Mouse (Mus musculus): ENCODE results near the gene Sfr1. TPM values are rescaled to one million over a fixed set of nuclear protein-coding genes. Genes with fewer than 3 reads are reported as not detected.

Sfr1 gene
- polyA plus RNA-seq, 1 experiment from 2014 or later = 145 TPM

DNA sequence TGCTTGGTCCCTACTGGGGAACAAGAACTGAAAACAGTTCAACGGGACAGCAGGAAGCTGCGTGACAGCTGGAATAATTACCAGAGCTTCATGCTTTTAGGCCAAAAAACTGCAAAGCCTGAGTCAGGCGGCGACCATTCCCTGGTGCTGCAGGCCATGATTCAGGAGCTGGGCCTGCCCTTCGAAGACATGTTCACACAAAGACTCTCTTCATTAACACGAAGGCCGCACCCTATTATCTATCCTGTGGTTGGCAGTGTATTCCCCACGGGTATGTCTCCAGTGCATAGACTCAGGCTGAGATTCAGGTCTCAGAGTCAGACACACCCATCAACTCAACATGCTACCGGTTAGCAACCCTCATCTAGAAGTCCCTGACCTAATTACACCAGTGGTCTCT lies 33.2 kb upstream of the Sfr1 start:
- Histone ChIP-seq H3K4me2 (replicated peaks; ENCODE audit: low read depth) (no peak overlapping the region), H3K36me3 (ENCODE audit: control insufficient read depth, insufficient read depth) (no peaks in the 10 kb centered on the region), H3K4me3 (ENCODE audit: low read depth, low read length) (no peak overlapping the region), H3K4me1 (replicated peaks; ENCODE audit: control insufficient read depth, insufficient read depth, low read length) (no peaks in the 10 kb centered on the region), H3K9me3 (ENCODE audit: control insufficient read depth) (no peaks in the 10 kb centered on the region), H3K9ac (ENCODE audit: low read depth, low read length) (no peak overlapping the region), H3K27ac (ENCODE audit: low read depth, low read length) (no peak overlapping the region), H3K27me3 (replicated peaks; ENCODE audit: control insufficient read depth, insufficient read depth, low read length) (no peaks in the 10 kb centered on the region)
- 70% methylated on average over 9 of the region's 9 CpGs for WGBS
- no peak for ATAC-seq
- TF ChIP-seq CTCF (IDR thresholded peaks at IDR 0.05; ENCODE audit: low read depth) = no peak

DNA sequence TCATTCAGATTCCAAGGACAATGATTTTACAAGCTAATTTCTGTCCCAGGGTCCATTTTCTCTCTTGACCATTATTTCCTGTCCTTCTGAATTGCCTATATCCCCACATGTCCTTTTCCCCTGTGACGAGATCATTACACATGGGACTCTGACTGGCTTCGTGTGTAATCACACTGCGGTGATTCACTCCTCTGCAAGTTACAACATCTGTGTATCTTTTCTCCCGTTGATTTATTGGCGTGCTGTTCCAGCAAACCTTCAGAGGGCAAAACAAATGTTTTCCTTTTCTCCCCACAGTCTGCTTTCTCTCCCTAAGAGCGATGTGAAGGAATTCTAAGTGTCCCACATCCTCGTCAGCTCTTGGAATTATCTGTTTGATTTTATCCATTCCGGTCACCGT lies 31.7 kb upstream of the Sfr1 start:
- Histone ChIP-seq H3K27ac (ENCODE audit: low read depth, low read length) (no peak overlapping the region), H3K27me3 (replicated peaks; ENCODE audit: control insufficient read depth, insufficient read depth, low read length) (no peaks in the 10 kb centered on the region), H3K36me3 (ENCODE audit: control insufficient read depth, insufficient read depth) (no peaks in the 10 kb centered on the region), H3K4me2 (replicated peaks; ENCODE audit: low read depth) (no peak overlapping the region), H3K9me3 (ENCODE audit: control insufficient read depth) (no peaks in the 10 kb centered on the region), H3K4me1 (replicated peaks; ENCODE audit: control insufficient read depth, insufficient read depth, low read length) (no peaks in the 10 kb centered on the region), H3K4me3 (ENCODE audit: low read depth, low read length) (no peak overlapping the region), H3K9ac (ENCODE audit: low read depth, low read length) (no peak overlapping the region)
- WGBS = 27% methylated on average over 9 of the region's 9 CpGs
- peak; percentile 65; the same call in 1 of the 2 replicates for ATAC-seq
- TF ChIP-seq CTCF (IDR thresholded peaks at IDR 0.05; ENCODE audit: low read depth) = no peak

DNA sequence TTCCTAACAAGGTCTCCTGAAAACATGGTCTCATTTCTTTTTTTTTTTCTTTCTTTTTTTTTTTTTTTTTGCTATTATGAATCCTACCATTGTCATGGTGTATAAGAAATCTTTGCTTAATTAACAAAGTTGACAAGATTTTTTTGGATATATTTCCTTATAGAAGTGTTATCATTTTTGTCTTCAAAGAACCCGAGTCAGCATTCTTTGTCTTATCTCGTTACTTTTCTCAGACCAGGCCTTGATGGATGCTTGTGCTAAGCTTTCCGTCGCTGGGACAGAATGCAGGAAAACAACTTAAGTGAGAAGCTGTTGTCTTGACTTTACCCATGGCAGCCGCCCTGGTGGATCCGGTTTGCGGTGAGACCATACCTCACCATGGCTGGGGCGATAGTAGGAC lies 31.0 kb upstream of the Sfr1 start:
- no peak for ATAC-seq
- H3K4me1 ChIP-seq (replicated peaks; ENCODE audit: control insufficient read depth, insufficient read depth, low read length) = no peaks in the 10 kb centered on the region
- H3K27me3 ChIP-seq (replicated peaks; ENCODE audit: control insufficient read depth, insufficient read depth, low read length) = no peaks in the 10 kb centered on the region
- no peak overlapping the region for H3K27ac ChIP-seq (ENCODE audit: low read depth, low read length)
- H3K9ac ChIP-seq (ENCODE audit: low read depth, low read length) = no peak overlapping the region
- no peaks in the 10 kb centered on the region for H3K36me3 ChIP-seq (ENCODE audit: control insufficient read depth, insufficient read depth)
- TF ChIP-seq CTCF (IDR thresholded peaks at IDR 0.05; ENCODE audit: low read depth) = no peak
- H3K9me3 ChIP-seq (ENCODE audit: control insufficient read depth) = no peaks in the 10 kb centered on the region
- H3K4me2 ChIP-seq (replicated peaks; ENCODE audit: low read depth) = no peak overlapping the region
- no peak overlapping the region for H3K4me3 ChIP-seq (ENCODE audit: low read depth, low read length)
- WGBS = 84% methylated on average over 8 of the region's 8 CpGs

DNA sequence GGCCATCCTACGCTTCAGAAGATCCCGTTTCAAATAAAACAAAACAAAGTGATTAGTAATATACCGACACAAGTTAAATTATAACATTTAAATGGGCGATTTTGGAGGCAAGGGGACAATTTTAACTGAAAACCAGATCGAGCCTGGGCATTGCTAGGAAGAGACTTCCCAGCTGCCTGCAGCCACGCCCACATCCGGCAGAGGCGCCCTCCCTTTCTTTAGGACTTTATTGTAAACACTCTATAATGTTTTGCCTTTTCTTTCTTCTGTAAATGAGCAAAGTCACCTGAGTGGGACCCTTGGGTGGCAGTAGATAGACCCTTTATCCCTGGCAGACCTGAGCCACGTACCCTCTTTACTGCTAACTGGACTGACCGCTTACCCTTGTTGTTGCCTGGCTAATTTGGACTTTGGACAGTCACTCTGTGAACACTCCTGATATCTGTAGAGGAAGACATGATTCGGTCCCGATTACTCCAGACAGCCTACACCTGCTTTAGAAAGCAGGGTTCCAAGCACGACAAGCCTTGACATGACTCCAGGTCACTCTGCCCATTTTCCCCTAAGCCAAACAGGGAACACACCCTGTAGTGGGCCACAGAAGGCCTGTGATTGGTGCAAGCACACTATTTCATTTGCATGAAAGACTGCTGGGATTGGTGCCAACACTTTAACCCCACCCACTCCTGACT lies 26.3 kb upstream of the Sfr1 start:
- no peaks in the 10 kb centered on the region for H3K9me3 ChIP-seq (ENCODE audit: control insufficient read depth)
- no peak overlapping the region for H3K9ac ChIP-seq (ENCODE audit: low read depth, low read length)
- no peaks in the 10 kb centered on the region for H3K36me3 ChIP-seq (ENCODE audit: control insufficient read depth, insufficient read depth)
- H3K27ac ChIP-seq (ENCODE audit: low read depth, low read length) = peak overlapping the region; percentile 1; the same call in 1 of the 2 replicates
- ATAC-seq = peak; percentile 89
- TF ChIP-seq CTCF (IDR thresholded peaks at IDR 0.05; ENCODE audit: low read depth) = peak; percentile 47
- WGBS = 39% methylated on average over 13 of the region's 13 CpGs
- peak overlapping the region; percentile 57 for H3K4me2 ChIP-seq (replicated peaks; ENCODE audit: low read depth)
- H3K4me1 ChIP-seq (replicated peaks; ENCODE audit: control insufficient read depth, insufficient read depth, low read length) = no peaks in the 10 kb centered on the region
- no peaks in the 10 kb centered on the region for H3K27me3 ChIP-seq (replicated peaks; ENCODE audit: control insufficient read depth, insufficient read depth, low read length)
- H3K4me3 ChIP-seq (ENCODE audit: low read depth, low read length) = peak overlapping the region; percentile 17; the same call in 1 of the 2 replicates

DNA sequence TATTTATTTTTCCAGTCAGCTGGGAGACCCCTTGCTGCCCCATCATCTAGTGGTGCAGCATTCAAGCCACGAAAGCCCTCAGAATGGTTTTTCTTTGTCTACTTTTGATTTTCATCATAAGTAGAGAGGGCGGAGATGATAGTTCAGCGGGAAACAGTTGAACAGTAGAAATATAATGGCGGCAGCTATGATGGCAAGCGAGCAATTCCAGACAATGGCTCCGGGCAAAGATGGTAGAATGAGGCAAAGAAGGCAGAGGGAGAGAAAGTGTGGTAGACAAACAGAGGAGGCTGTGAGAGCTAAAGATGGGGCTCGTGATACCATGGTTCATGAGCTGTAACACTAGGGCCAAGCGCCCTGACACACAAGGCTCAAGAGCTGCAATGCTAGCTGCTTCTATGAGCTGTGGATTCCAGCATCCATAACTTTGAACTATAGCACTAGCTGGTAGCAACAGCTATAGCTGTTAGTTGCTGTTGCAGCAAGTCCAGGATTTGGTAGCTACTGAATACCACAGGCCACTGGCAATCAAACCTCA lies 25.6 kb upstream of the Sfr1 start:
- 89% methylated on average over 8 of the region's 8 CpGs for WGBS
- Histone ChIP-seq H3K36me3 (ENCODE audit: control insufficient read depth, insufficient read depth) (no peaks in the 10 kb centered on the region), H3K9me3 (ENCODE audit: control insufficient read depth) (no peaks in the 10 kb centered on the region), H3K27ac (ENCODE audit: low read depth, low read length) (no peak overlapping the region), H3K4me2 (replicated peaks; ENCODE audit: low read depth) (no peak overlapping the region), H3K4me1 (replicated peaks; ENCODE audit: control insufficient read depth, insufficient read depth, low read length) (no peaks in the 10 kb centered on the region), H3K9ac (ENCODE audit: low read depth, low read length) (no peak overlapping the region), H3K27me3 (replicated peaks; ENCODE audit: control insufficient read depth, insufficient read depth, low read length) (no peaks in the 10 kb centered on the region), H3K4me3 (ENCODE audit: low read depth, low read length) (no peak overlapping the region)
- TF ChIP-seq CTCF (IDR thresholded peaks at IDR 0.05; ENCODE audit: low read depth) = no peak
- ATAC-seq = no peak

DNA sequence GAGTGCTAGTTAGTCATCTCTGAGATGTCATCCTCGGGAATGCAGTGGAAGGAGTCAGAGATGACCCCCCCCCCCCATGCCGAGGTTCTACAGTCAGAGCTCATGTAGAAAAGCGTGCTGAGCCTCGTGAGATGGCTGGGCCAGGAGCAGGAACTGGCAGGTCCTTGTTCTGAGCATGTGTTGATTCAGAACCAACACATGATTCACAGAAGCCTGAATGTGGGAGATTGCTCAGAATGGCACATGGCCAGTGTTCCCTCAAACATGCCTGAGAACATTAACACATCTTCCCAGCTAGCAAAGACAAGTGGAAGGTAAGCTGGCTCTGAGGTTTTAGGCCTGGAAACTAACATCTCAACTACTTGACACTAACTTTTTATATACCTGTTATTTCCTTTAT lies 21.1 kb upstream of the Sfr1 start:
- no peak overlapping the region for H3K4me2 ChIP-seq (replicated peaks; ENCODE audit: low read depth)
- 81% methylated on average over 4 of the region's 4 CpGs for WGBS
- H3K27ac ChIP-seq (ENCODE audit: low read depth, low read length) = no peak overlapping the region
- H3K9ac ChIP-seq (ENCODE audit: low read depth, low read length) = no peak overlapping the region
- no peak overlapping the region for H3K4me3 ChIP-seq (ENCODE audit: low read depth, low read length)
- no peak for ATAC-seq
- H3K9me3 ChIP-seq (ENCODE audit: control insufficient read depth) = no peaks in the 10 kb centered on the region
- H3K4me1 ChIP-seq (replicated peaks; ENCODE audit: control insufficient read depth, insufficient read depth, low read length) = no peaks in the 10 kb centered on the region
- no peaks in the 10 kb centered on the region for H3K36me3 ChIP-seq (ENCODE audit: control insufficient read depth, insufficient read depth)
- no peaks in the 10 kb centered on the region for H3K27me3 ChIP-seq (replicated peaks; ENCODE audit: control insufficient read depth, insufficient read depth, low read length)
- TF ChIP-seq CTCF (IDR thresholded peaks at IDR 0.05; ENCODE audit: low read depth) = no peak
